Mouse (Mus musculus): ENCODE measurements around the gene Cyth1. TPM values are rescaled to one million over a fixed set of nuclear protein-coding genes. Genes with fewer than 3 reads are reported as not detected.

Gene Cyth1
- polyA plus RNA-seq, 1 experiment from 2014 or later = 6.1 TPM

- H3K4me3 ChIP-seq (ENCODE audit: low read depth, low read length) = peak overlapping the region; percentile 35
- no peak for DNase-seq (ENCODE audit: low spot score)
- no peaks in the 10 kb centered on the region for H3K27me3 ChIP-seq (replicated peaks; ENCODE audit: control insufficient read depth, insufficient read depth, low read length)
- no peaks in the 10 kb centered on the region for H3K9me3 ChIP-seq (ENCODE audit: control insufficient read depth, low read length)
- peaks cover 50% of the 10 kb centered on the region for H3K4me1 ChIP-seq (replicated peaks; ENCODE audit: control insufficient read depth, insufficient read depth, low read length)
- no peaks in the 10 kb centered on the region for H3K36me3 ChIP-seq (ENCODE audit: control insufficient read depth, insufficient read depth, low read length)
- 40% methylated on average over 9 of the region's 9 CpGs for WGBS
- peak overlapping the region; percentile 59 for H3K4me2 ChIP-seq
- ATAC-seq (replicated peaks; ENCODE audit: low FRiP score) = 0 out of 2 replicates have a peak, but pooled peaks have one; percentile 15
- peak overlapping the region; percentile 25 for H3K9ac ChIP-seq (ENCODE audit: low read depth, low read length)
- H3K27ac ChIP-seq (ENCODE audit: low read depth, low read length) = peak overlapping the region; percentile 4; the same call in 1 of the 2 replicates
These were observed 46.5 kb downstream of the Cyth1 start for GRCm38 (mm10) chr11:118201833-118202409.

GRCm38 (mm10) chr11:118200834-118201830 lies 47.3 kb downstream of the Cyth1 start:
- Histone ChIP-seq H3K4me3 (ENCODE audit: low read depth, low read length) (peak overlapping the region; percentile 35; the same call in 1 of the 2 replicates), H3K4me1 (replicated peaks; ENCODE audit: control insufficient read depth, insufficient read depth, low read length) (peaks cover 51% of the 10 kb centered on the region), H3K4me2 (peak overlapping the region; percentile 59), H3K36me3 (ENCODE audit: control insufficient read depth, insufficient read depth, low read length) (no peaks in the 10 kb centered on the region), H3K27ac (ENCODE audit: low read depth, low read length) (no peak overlapping the region), H3K27me3 (replicated peaks; ENCODE audit: control insufficient read depth, insufficient read depth, low read length) (no peaks in the 10 kb centered on the region), H3K9me3 (ENCODE audit: control insufficient read depth, low read length) (no peaks in the 10 kb centered on the region), H3K9ac (ENCODE audit: low read depth, low read length) (peak overlapping the region; percentile 25; the same call in 1 of the 2 replicates)
- ATAC-seq (replicated peaks; ENCODE audit: low FRiP score) (no peak), DNase-seq (ENCODE audit: low spot score) (no peak)
- 45% methylated on average over 11 of the region's 11 CpGs for WGBS

GRCm38 (mm10) chr11:118198296-118198600 lies 50.1 kb downstream of the Cyth1 start:
- Histone ChIP-seq H3K4me3 (ENCODE audit: low read depth, low read length) (no peak overlapping the region), H3K36me3 (ENCODE audit: control insufficient read depth, insufficient read depth, low read length) (no peaks in the 10 kb centered on the region), H3K4me1 (replicated peaks; ENCODE audit: control insufficient read depth, insufficient read depth, low read length) (peaks cover 59% of the 10 kb centered on the region), H3K4me2 (no peak overlapping the region), H3K9ac (ENCODE audit: low read depth, low read length) (no peak overlapping the region), H3K27me3 (replicated peaks; ENCODE audit: control insufficient read depth, insufficient read depth, low read length) (no peaks in the 10 kb centered on the region), H3K9me3 (ENCODE audit: control insufficient read depth, low read length) (no peaks in the 10 kb centered on the region), H3K27ac (ENCODE audit: low read depth, low read length) (no peak overlapping the region)
- ATAC-seq (replicated peaks; ENCODE audit: low FRiP score) (no peak), DNase-seq (ENCODE audit: low spot score) (no peak)
- WGBS = 86% methylated on average over 2 of the region's 2 CpGs

- no peak overlapping the region for H3K4me3 ChIP-seq (ENCODE audit: low read depth, low read length)
These were observed 50.7 kb downstream of the Cyth1 start for GRCm38 (mm10) chr11:118197508-118198295.

GRCm38 (mm10) chr11:118196824-118197388 lies 51.5 kb downstream of the Cyth1 start:
- no peak overlapping the region for H3K4me3 ChIP-seq (ENCODE audit: low read depth, low read length)
- ATAC-seq (replicated peaks; ENCODE audit: low FRiP score) = no peak

More at GRCm38 (mm10) chr11:118197508-118198295, 50.7 kb downstream of the Cyth1 start:
- Histone ChIP-seq H3K4me2 (no peak overlapping the region), H3K36me3 (ENCODE audit: control insufficient read depth, insufficient read depth, low read length) (no peaks in the 10 kb centered on the region; the same call in 1 of the 2 replicates), H3K9me3 (ENCODE audit: control insufficient read depth, low read length) (no peaks in the 10 kb centered on the region), H3K4me1 (replicated peaks; ENCODE audit: control insufficient read depth, insufficient read depth, low read length) (peaks cover 56% of the 10 kb centered on the region), H3K27me3 (replicated peaks; ENCODE audit: control insufficient read depth, insufficient read depth, low read length) (no peaks in the 10 kb centered on the region), H3K9ac (ENCODE audit: low read depth, low read length) (no peak overlapping the region), H3K27ac (ENCODE audit: low read depth, low read length) (no peak overlapping the region)
- WGBS = 62% methylated on average over 13 of the region's 13 CpGs
- ATAC-seq (replicated peaks; ENCODE audit: low FRiP score) (no peak), DNase-seq (ENCODE audit: low spot score) (no peak)

GRCm38 (mm10) chr11:118193390-118194147 lies 54.8 kb downstream of the Cyth1 start:
- Histone ChIP-seq H3K4me3 (ENCODE audit: low read depth, low read length) (no peak overlapping the region), H3K36me3 (ENCODE audit: control insufficient read depth, insufficient read depth, low read length) (no peaks in the 10 kb centered on the region; the same call in 1 of the 2 replicates), H3K9me3 (ENCODE audit: control insufficient read depth, low read length) (no peaks in the 10 kb centered on the region), H3K27ac (ENCODE audit: low read depth, low read length) (no peak overlapping the region; the same call in 1 of the 2 replicates), H3K4me1 (replicated peaks; ENCODE audit: control insufficient read depth, insufficient read depth, low read length) (peaks cover 22% of the 10 kb centered on the region), H3K27me3 (replicated peaks; ENCODE audit: control insufficient read depth, insufficient read depth, low read length) (no peaks in the 10 kb centered on the region), H3K9ac (ENCODE audit: low read depth, low read length) (no peak overlapping the region), H3K4me2 (no peak overlapping the region)
- 76% methylated on average over 14 of the region's 14 CpGs for WGBS
- DNase-seq (ENCODE audit: low spot score) = no peak
- no peak for ATAC-seq (replicated peaks; ENCODE audit: low FRiP score)

More at GRCm38 (mm10) chr11:118196824-118197388, 51.5 kb downstream of the Cyth1 start:
- no peaks in the 10 kb centered on the region; the same call in 1 of the 2 replicates for H3K36me3 ChIP-seq (ENCODE audit: control insufficient read depth, insufficient read depth, low read length)
- no peak for DNase-seq (ENCODE audit: low spot score)
- WGBS = 78% methylated on average over 10 of the region's 10 CpGs
- no peak overlapping the region for H3K4me2 ChIP-seq
- H3K27me3 ChIP-seq (replicated peaks; ENCODE audit: control insufficient read depth, insufficient read depth, low read length) = no peaks in the 10 kb centered on the region
- no peaks in the 10 kb centered on the region for H3K9me3 ChIP-seq (ENCODE audit: control insufficient read depth, low read length)
- no peak overlapping the region for H3K9ac ChIP-seq (ENCODE audit: low read depth, low read length)
- H3K27ac ChIP-seq (ENCODE audit: low read depth, low read length) = no peak overlapping the region
- peaks cover 48% of the 10 kb centered on the region for H3K4me1 ChIP-seq (replicated peaks; ENCODE audit: control insufficient read depth, insufficient read depth, low read length)

- WGBS = 81% methylated on average over 5 of the region's 5 CpGs
- H3K27ac ChIP-seq (ENCODE audit: low read depth, low read length) = no peak overlapping the region; the same call in 1 of the 2 replicates
- H3K36me3 ChIP-seq (ENCODE audit: control insufficient read depth, insufficient read depth, low read length) = no peaks in the 10 kb centered on the region; the same call in 1 of the 2 replicates
- H3K9me3 ChIP-seq (ENCODE audit: control insufficient read depth, low read length) = no peaks in the 10 kb centered on the region
- ATAC-seq (replicated peaks; ENCODE audit: low FRiP score) (no peak), DNase-seq (ENCODE audit: low spot score) (no peak)
- no peaks in the 10 kb centered on the region for H3K27me3 ChIP-seq (replicated peaks; ENCODE audit: control insufficient read depth, insufficient read depth, low read length)
- no peak overlapping the region for H3K4me3 ChIP-seq (ENCODE audit: low read depth, low read length)
- H3K4me2 ChIP-seq = no peak overlapping the region
- peaks cover 16% of the 10 kb centered on the region for H3K4me1 ChIP-seq (replicated peaks; ENCODE audit: control insufficient read depth, insufficient read depth, low read length)
- no peak overlapping the region for H3K9ac ChIP-seq (ENCODE audit: low read depth, low read length)
These were observed 55.4 kb downstream of the Cyth1 start for GRCm38 (mm10) chr11:118192973-118193372.

Measured in liver, embryonic 11.5 days (tissue).